Mouse (Mus musculus) heart, postnatal 14 days (tissue): ENCODE data around the gene Usp28. TPM values are rescaled to one million over a fixed set of nuclear protein-coding genes. Genes with fewer than 3 reads are reported as not detected.

Experiments used
- DNase-seq, 2 experiments: peaks; one replicate each; pipeline ENCODE4 v3.0.0; 2021 to 2022
- intact Hi-C: fragments of 180-260 bp; cut with DNase I; formaldehyde crosslinking; loops from one replicate; pipeline ENCODE4 v1.15.1; 2025
- total RNA-seq, 2 experiments: library from RNA; stranded (reverse); gene quantifications; 2 replicates each; pipeline ENCODE4 v1.2.3; 2021

The Usp28 gene
- total RNA-seq, 2 experiments from 2014 or later: 140 to 145 TPM

- intact Hi-C loops: no loop called here
- DNase-seq: no peak
Observed at GRCm38 (mm10) chr9:48999256-48999655, 14.1 kb downstream of the Usp28 start.

- DNase-seq: no peak
- intact Hi-C loops: no loop called here
Observed at GRCm38 (mm10) chr9:49015824-49016223, 30.6 kb downstream of the Usp28 start.

GRCm38 (mm10) chr9:49021289-49021688 is 36.1 kb downstream of the Usp28 start:
- DNase-seq: peak; percentile 4 to 15

GRCm38 (mm10) chr9:49023956-49024355 is 38.8 kb downstream of the Usp28 start:
- intact Hi-C loops: no loop called here
- DNase-seq: no peak

More at GRCm38 (mm10) chr9:49021289-49021688, 36.1 kb downstream of the Usp28 start:
- intact Hi-C loops: no loop called here

DNA sequence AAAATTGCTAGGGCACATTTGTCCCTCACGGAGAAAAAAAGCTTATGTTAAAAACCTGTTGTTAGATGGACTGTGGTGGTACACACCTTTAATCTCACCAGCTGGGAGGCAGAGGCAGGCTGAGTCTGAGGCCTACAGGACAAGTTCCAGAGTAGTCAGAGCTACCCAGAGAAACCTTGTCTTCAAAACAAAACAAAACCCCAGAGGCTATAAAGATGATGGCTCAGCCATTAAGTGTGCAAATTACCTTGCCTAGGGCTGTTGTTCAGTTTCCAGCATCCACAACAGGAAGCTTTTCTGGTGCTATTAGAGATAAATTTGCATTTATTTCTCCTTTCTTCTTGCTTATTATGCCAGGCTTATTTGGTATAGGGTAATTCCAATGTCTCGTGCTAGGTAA is 39.4 kb downstream of the Usp28 start:
- no peak for DNase-seq
- intact Hi-C loops: no loop called here

DNA sequence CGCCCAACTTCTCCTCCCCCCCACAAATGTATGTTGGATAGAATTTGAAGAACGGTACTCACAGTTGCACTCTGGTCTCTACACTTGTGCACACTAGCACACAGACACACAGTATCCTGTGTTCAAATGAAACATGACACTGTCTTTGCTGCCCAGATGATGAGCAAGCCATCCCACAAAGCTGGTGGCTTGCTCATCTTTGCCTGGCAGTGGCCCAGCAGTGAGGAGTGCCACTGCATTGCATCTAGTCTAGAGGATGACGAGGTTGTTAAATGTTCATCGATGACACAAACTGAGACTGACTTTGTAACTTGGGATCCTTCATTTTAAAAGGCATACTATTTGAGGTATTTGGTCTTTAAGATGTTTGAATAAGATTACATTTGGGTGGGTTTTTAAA is 49.6 kb downstream of the Usp28 start:
- no peak for DNase-seq
- intact Hi-C loops: no loop called here

GRCm38 (mm10) chr9:49050901-49051300 is 65.7 kb downstream of the Usp28 start:
- intact Hi-C loops: loop anchor here (2.0 kb wide), 1 partner anchor 406 kb away; no protein-coding TSS in a partner anchor
- DNase-seq: no peak

GRCm38 (mm10) chr9:49051349-49051748 is 66.2 kb downstream of the Usp28 start:
- intact Hi-C loops: loop anchor here (2.0 kb wide), 1 partner anchor 407 kb away; no protein-coding TSS in a partner anchor
- peak; percentile 61 to 77 for DNase-seq

- intact Hi-C loops: no loop called here
- no peak for DNase-seq
Observed at GRCm38 (mm10) chr9:49054028-49054427, 68.9 kb downstream of the Usp28 start.

DNA sequence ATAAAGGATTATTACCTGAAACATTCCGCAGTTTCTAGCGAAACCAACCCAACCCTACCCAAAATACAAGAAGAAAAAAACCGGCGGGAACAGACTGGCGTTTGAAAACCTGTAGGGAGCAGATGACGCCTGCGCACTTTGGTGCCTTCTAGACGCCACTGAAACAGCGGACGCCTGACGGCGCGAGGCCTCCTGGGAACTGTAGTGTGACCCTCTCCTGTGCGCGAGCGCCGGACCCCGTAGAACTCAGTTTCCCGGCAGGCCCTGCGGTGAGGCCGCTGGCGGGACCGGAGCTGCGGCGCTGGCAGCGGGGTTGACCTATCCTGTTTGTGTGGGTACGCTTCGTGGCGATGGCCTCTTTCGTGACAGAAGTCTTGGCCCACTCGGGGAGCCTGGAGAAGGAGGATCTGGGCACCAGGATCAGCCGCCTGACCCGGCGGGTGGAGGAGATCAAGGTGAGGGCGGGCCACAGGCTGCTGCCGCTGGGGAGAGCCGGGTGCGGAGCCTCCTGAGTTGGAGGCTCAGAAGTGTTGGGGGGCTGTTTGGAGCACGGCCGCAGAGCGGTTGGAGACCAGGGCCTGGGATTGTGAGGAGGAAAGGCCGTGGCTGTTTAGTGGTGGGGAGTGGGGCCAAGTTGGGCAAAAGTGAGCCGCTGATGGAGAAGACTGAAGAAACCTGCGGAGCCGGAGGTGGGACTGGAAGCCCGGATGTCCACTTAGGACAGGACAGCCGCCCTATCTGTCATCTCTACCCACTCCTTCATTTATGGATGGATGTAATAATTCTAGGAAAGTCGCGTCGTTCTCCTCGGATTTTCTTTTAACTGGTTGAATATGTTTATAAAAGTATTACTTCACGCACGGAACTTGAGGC is 70.4 kb downstream of the Usp28 start, which contains the start of gene Zw10:
Zw10 (plus strand) TSS at position 281 of the 873 bp plus-strand sequence.
- intact Hi-C loops: no loop called here
- peak; percentile 94 for DNase-seq

DNA sequence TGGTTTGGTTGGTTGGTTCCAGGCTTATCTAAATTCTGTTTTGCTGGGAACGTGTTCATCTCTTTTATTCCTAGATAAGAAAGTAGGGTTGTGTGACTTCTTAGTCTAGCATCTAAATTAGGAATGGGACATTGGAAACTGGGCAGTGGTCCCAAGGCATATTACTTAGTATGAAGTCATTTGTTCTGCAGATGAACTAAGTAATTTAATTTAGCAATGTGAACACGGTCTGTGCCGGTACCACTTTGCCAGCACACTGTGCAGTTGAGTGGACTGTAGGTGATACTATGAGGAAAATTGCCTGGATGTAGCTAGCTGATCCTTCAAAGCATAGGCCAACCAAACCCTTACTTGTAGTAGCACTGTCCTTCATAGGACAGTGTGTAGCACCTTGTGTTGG is 91.7 kb downstream of the Usp28 start:
- intact Hi-C loops: no loop called here
- peak in 1 of 2 experiments; percentile 18 for DNase-seq

DNA sequence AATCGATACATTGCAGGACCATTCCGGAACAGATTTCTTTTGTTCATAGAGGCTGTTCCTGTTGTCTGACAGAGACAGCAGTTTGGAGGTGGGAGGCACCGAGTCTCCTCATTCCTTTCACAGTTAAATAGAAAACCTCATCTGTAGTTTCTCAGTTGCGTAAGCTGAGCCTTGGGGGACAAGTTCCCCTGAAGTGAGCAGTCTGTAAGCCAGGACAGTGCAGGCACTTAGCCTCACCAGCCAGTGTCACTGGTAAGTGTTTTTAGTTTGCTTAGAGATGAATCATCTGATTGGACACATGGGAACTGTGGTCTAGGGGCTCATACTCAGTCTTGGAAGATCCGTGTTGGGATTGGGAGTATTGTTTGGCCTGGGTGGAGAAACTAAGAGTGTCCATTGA is 95.9 kb downstream of the Usp28 start, which contains the start of gene Tmprss5:
Tmprss5 (plus strand) TSS at position 154 of the 400 bp plus-strand sequence.
- DNase-seq: no peak
- intact Hi-C loops: loop anchor here (1.0 to 2.0 kb wide), 2 partner anchors 166 to 408 kb away; no protein-coding TSS in a partner anchor

- intact Hi-C loops: loop anchor here (1.0 to 2.0 kb wide), 2 partner anchors 165 to 408 kb away; no protein-coding TSS in a partner anchor
- DNase-seq: peak; percentile 71 to 82
Observed at GRCm38 (mm10) chr9:49081561-49081960, 96.4 kb downstream of the Usp28 start.

- no peak for DNase-seq
- intact Hi-C loops: no loop called here
Observed at GRCm38 (mm10) chr9:49087317-49087716, 102.1 kb downstream of the Usp28 start.

Other genes with a start within 250 kb of the Usp28 start
- gene Zbtb16, start 149.2 kb upstream of the Usp28 start, total RNA-seq: 100 to 1,000 TPM; 144 to 166 TPM
- not detected for gene Htr3a, start 74.3 kb upstream of the Usp28 start, total RNA-seq
- not detected for gene Htr3b, start 20.4 kb upstream of the Usp28 start, total RNA-seq
- 10 to 100 TPM; 11.9 to 13.1 TPM for gene Zw10, start 70.2 kb downstream of the Usp28 start, total RNA-seq
- under 1 TPM in 1 of 2 experiments, not detected in 1; 0.63 TPM for gene Tmprss5, start 95.9 kb downstream of the Usp28 start, total RNA-seq